Mouse (Mus musculus) megakaryocyte-erythroid progenitor cell, adult 5 weeks (primary cell): ENCODE measurements around the gene Def8. TPM values are rescaled to one million over a fixed set of nuclear protein-coding genes. Genes with fewer than 3 reads are reported as not detected.

Experiments used
- polyA plus RNA-seq: library from polyadenylated mRNA; stranded (reverse); fragments of >175 nt; gene quantifications from 2 replicates; pipeline ENCODE4 v1.2.3, GENCODE M21; 2012

Def8 gene
- 35.5 and 36.3 TPM in 2 replicates for polyA plus RNA-seq

DNA sequence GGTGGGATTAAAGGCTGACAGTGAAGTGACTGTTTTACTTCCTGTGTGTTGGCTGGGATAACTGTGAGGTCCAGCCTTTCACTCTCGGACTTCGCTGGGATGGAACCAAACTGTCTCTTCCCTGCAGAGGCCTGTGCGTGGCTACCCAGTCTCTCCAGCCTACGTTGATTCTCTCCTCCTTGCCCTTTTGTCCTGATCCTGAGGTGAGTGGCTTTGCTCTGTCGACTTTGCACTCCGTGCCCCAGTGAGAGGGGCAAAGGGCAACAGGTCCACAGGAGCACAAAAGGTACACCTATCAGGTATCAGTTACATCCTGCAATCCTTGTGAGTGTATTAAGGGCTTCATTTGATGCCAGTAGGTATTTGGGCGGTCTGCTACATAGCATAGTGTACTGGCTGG lies at the start of gene Def8:
TSS of gene Def8 (plus strand) at position 87 of the 400 bp plus-strand sequence.

DNA sequence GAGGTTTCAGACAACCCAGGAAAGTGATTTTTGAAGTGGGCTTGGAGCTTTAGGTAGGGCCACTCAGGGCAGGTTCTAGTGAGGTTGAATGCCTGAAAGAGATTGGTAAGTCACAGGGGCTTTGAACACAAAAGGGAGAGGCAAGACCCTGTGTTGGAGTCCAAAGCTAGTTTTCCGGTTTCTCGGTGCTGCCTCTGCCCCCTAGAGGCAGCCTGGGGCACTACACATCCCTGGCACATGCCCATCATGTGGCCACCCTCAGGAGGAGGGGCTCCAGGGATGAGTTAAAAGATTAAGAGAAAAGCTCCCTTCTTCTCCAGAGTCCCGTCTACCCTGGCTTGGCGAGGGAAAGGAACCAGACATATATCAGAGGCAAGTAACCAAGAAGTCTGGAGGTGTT lies 16.5 kb upstream of the Def8 start, which contains the start of gene Mc1r:
TSS of gene Mc1r (plus strand) at position 322 of the 400 bp plus-strand sequence.

DNA sequence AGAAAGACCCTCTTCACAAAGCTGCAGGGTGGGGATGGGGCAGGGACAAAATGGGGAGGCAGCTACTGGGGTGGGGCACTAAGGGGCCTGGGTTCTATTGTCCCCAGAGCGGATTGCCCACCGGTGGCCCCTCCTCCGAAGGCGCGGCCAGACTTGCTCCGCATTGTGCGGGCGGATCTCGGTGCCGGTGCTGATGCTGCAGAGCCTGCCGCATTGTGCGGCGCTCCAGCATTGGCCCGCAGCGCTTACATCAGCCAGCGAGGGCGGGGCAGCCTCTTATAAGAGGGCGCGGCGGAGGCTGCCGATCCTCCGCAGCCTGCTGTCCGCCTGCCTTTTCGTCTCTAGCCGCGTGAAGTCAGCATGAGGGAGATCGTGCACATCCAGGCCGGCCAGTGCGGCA lies 12.1 kb upstream of the Def8 start, which contains the start of gene Tubb3:
TSS of gene Tubb3 (plus strand) at position 179 of the 400 bp plus-strand sequence.

DNA sequence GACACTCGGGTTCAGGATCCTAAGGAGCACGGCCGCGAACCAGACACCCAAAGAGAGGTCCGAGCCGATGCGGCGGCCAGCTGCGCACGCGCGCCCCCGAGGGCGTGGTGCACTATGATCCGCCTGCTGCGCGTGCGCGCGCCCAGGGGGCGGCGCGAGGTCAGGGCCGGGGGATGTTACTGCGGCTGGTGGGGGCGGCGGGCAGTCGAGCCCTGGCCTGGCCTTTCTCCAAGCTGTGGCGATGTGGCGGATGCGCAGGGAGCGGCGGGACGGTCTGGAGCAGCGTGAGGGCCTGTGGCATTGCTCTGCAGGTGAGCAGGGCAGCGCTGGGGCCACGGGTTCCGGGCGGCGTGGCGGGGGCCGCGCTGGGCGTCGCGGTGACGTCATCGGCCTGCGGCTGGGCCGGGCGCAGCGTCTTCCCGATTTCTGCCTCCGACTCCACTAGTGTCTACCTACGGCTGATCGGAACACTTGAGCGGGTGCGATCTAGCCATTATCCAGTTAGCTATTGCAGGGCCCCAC lies 54.5 kb downstream of the Def8 start, which contains the start of gene Afg3l1:
TSS of gene Afg3l1 (plus strand) at position 167 of the 522 bp plus-strand sequence.

Other genes with a start within 250 kb of the Def8 start
- not detected in 2 replicates for gene Dpep1, start 237.3 kb upstream of the Def8 start, polyA plus RNA-seq
- gene Chmp1a, start 210.8 kb upstream of the Def8 start, polyA plus RNA-seq = 26.0 and 28.9 TPM in 2 replicates
- 0.06 and 0.10 TPM in 2 replicates for gene Spata33, start 210.7 kb upstream of the Def8 start, polyA plus RNA-seq
- gene Cdk10, start 198.7 kb upstream of the Def8 start, polyA plus RNA-seq = 93.0 and 94.8 TPM in 2 replicates
- gene Spata2l, start 187.3 kb upstream of the Def8 start, polyA plus RNA-seq = 6.7 and 7.1 TPM in 2 replicates
- 13.0 and 15.7 TPM in 2 replicates for gene Zfp276, start 169.3 kb upstream of the Def8 start, polyA plus RNA-seq
- 138 and 145 TPM in 2 replicates for gene Vps9d1, start 169.2 kb upstream of the Def8 start, polyA plus RNA-seq
- gene Fanca, start 105.0 kb upstream of the Def8 start, polyA plus RNA-seq = 62.6 and 69.9 TPM in 2 replicates
- gene Spire2, start 90.8 kb upstream of the Def8 start, polyA plus RNA-seq = 2.1 and 3.8 TPM in 2 replicates
- gene Tcf25, start 49.8 kb upstream of the Def8 start, polyA plus RNA-seq = 86.9 and 109 TPM in 2 replicates
- gene Mc1r, start 16.4 kb upstream of the Def8 start, polyA plus RNA-seq = 0.02 and 0.04 TPM in 2 replicates
- 1.2 and 1.6 TPM in 2 replicates for gene Tubb3, start 12.1 kb upstream of the Def8 start, polyA plus RNA-seq
- 21.9 and 22.2 TPM in 2 replicates for gene Afg3l1, start 54.4 kb downstream of the Def8 start, polyA plus RNA-seq
- 0.05 and 0.14 TPM in 2 replicates for gene Dbndd1, start 91.9 kb downstream of the Def8 start, polyA plus RNA-seq
- gene Gas8, start 95.3 kb downstream of the Def8 start, polyA plus RNA-seq = 11.8 and 19.4 TPM in 2 replicates
- 0.83 and 1.9 TPM in 2 replicates for gene Rhou, start 230.4 kb downstream of the Def8 start, polyA plus RNA-seq